Mouse (Mus musculus): ENCODE data around the gene Ccdc120.

- TF ChIP-seq CTCF (IDR thresholded peaks at IDR 0.05; ENCODE audit: low read depth, low read length), result no peak
- no peak for TF ChIP-seq EP300 (IDR thresholded peaks at IDR 0.05; ENCODE audit: insufficient read depth, low read depth, low read length)
Measured at GRCm38 (mm10) chrX:7743470-7743869, 7.2 kb downstream of the Ccdc120 start.

Measured in ES-Bruce4 (cell line).